Mouse (Mus musculus): ENCODE measurements around the gene Fosb. TPM values are rescaled to one million over a fixed set of nuclear protein-coding genes. Genes with fewer than 3 reads are reported as not detected.

The Fosb gene
- total RNA-seq, 2 experiments from 2014 or later: 0.80 to 1.7 TPM

Other genes with a start within 250 kb of the Fosb start
- gene Dmwd, start 233.8 kb downstream of the Fosb start, total RNA-seq (2021): 10 to 100 TPM; 26.6 to 31.8 TPM
- gene Dmpk, start 226.2 kb downstream of the Fosb start, total RNA-seq (2021): 100 to 1,000 TPM; 256 to 267 TPM
- gene Six5, start 215.5 kb downstream of the Fosb start, total RNA-seq (2021): 1 to 10 TPM; 5.3 to 7.8 TPM
- under 1 TPM in 1 of 2 experiments, not detected in 1; 0.14 TPM for gene Gm4969, start 191.7 kb downstream of the Fosb start, total RNA-seq (2021)
- gene Fbxo46, start 190.2 kb downstream of the Fosb start, total RNA-seq (2021): 1 to 10 TPM; 2.7 to 4.2 TPM
- 1 to 10 TPM; 5.0 to 5.5 TPM for gene Qpctl, start 160.8 kb downstream of the Fosb start, total RNA-seq (2021)
- gene Snrpd2, start 160.3 kb downstream of the Fosb start, total RNA-seq (2021): 10 to 100 TPM; 72.9 to 77.4 TPM
- under 1 TPM in 1 of 2 experiments, not detected in 1; 0.14 TPM for gene Gipr, start 143.9 kb downstream of the Fosb start, total RNA-seq (2021)
- gene Eml2, start 133.6 kb downstream of the Fosb start, total RNA-seq (2021): 10 to 100 TPM; 14.9 to 17.6 TPM
- gene Gpr4, start 97.5 kb downstream of the Fosb start, total RNA-seq (2021): 1 to 10 TPM; 2.3 to 3.4 TPM
- 10 to 100 TPM; 36.9 to 37.8 TPM for gene Opa3, start 81.7 kb downstream of the Fosb start, total RNA-seq (2021)
- 10 to 100 TPM; 35.7 to 53.5 TPM for gene Vasp, start 38.2 kb downstream of the Fosb start, total RNA-seq (2021)
- not detected for gene Ppm1n, start 30.0 kb downstream of the Fosb start, total RNA-seq (2021)
- 100 to 1,000 TPM; 669 to 730 TPM for gene Rtn2, start 27.4 kb downstream of the Fosb start, total RNA-seq (2021)
- 10 to 100 TPM; 31.9 to 35.9 TPM for gene Ercc1, start 34.7 kb upstream of the Fosb start, total RNA-seq (2021)
- gene Cd3eap, start 49.4 kb upstream of the Fosb start, total RNA-seq (2021): 1 to 10 TPM; 7.8 to 9.8 TPM
- gene Ppp1r13l, start 49.7 kb upstream of the Fosb start, total RNA-seq (2021): 1 to 10 TPM; 2.7 to 2.8 TPM
- gene Ercc2, start 72.0 kb upstream of the Fosb start, total RNA-seq (2021): 1 to 10 TPM; 7.7 to 9.7 TPM
- under 1 TPM; 0.12 to 0.18 TPM for gene Klc3, start 94.1 kb upstream of the Fosb start, total RNA-seq (2021)
- over 10,000 TPM; 22,462 to 26,486 TPM for gene Ckm, start 94.7 kb upstream of the Fosb start, total RNA-seq (2021)
- 10 to 100 TPM; 12.2 to 16.4 TPM for gene Mark4, start 148.8 kb upstream of the Fosb start, total RNA-seq (2021)
- under 1 TPM; 0.59 to 0.86 TPM for gene Exoc3l2, start 153.3 kb upstream of the Fosb start, total RNA-seq (2021)
- 1 to 10 TPM; 2.2 to 2.4 TPM for gene Bloc1s3, start 198.3 kb upstream of the Fosb start, total RNA-seq (2021)
- gene Trappc6a, start 198.3 kb upstream of the Fosb start, total RNA-seq (2021): 10 to 100 TPM; 24.6 to 26.5 TPM
- gene Nkpd1, start 207.8 kb upstream of the Fosb start, total RNA-seq (2021): not detected